Mouse (Mus musculus): Measurements from ENCODE around the gene Morc4. TPM values are rescaled to one million over a fixed set of nuclear protein-coding genes. Genes with fewer than 3 reads are reported as not detected.

Morc4 gene
- polyA plus RNA-seq, 1 experiment from 2014 or later: 8.4 TPM

GRCm38 (mm10) chrX:139780988-139781387 is 90.5 kb downstream of the Morc4 start:
- WGBS: 64% methylated on average over 3 of the region's 3 CpGs
- Histone ChIP-seq H3K4me1 (replicated peaks; ENCODE audit: control insufficient read depth, insufficient read depth, low read length) (no peaks in the 10 kb centered on the region), H3K4me3 (ENCODE audit: low read depth, low read length) (no peak overlapping the region), H3K27ac (ENCODE audit: low read depth, low read length) (no peak overlapping the region), H3K4me2 (ENCODE audit: low read depth, low read length, severe bottlenecking) (no peak overlapping the region), H3K27me3 (ENCODE audit: control insufficient read depth, insufficient read depth, low read length) (peaks cover 8% of the 10 kb centered on the region), H3K9me3 (ENCODE audit: control insufficient read depth, low read length) (no peaks in the 10 kb centered on the region), H3K36me3 (ENCODE audit: control insufficient read depth, insufficient read depth, low read length) (no peaks in the 10 kb centered on the region), H3K9ac (ENCODE audit: low read length) (no peak overlapping the region)
- ATAC-seq (replicated peaks; ENCODE audit: low FRiP score): no peak
- no peak for DNase-seq (ENCODE audit: low spot score)

- DNase-seq (ENCODE audit: low spot score) (no peak), ATAC-seq (replicated peaks; ENCODE audit: low FRiP score) (no peak)
- Histone ChIP-seq H3K27ac (ENCODE audit: low read depth, low read length) (no peak overlapping the region), H3K27me3 (ENCODE audit: control insufficient read depth, insufficient read depth, low read length) (peaks cover 8% of the 10 kb centered on the region), H3K4me3 (ENCODE audit: low read depth, low read length) (no peak overlapping the region), H3K4me2 (ENCODE audit: low read depth, low read length, severe bottlenecking) (no peak overlapping the region), H3K9me3 (ENCODE audit: control insufficient read depth, low read length) (no peaks in the 10 kb centered on the region), H3K36me3 (ENCODE audit: control insufficient read depth, insufficient read depth, low read length) (no peaks in the 10 kb centered on the region), H3K9ac (ENCODE audit: low read length) (no peak overlapping the region), H3K4me1 (replicated peaks; ENCODE audit: control insufficient read depth, insufficient read depth, low read length) (no peaks in the 10 kb centered on the region)
- WGBS: 84% methylated on average over 5 of the region's 5 CpGs
Observed at GRCm38 (mm10) chrX:139779401-139779800, 92.1 kb downstream of the Morc4 start.

- ATAC-seq (replicated peaks; ENCODE audit: low FRiP score) (no peak), DNase-seq (ENCODE audit: low spot score) (no peak)
- Histone ChIP-seq H3K27ac (ENCODE audit: low read depth, low read length) (no peak overlapping the region), H3K9ac (ENCODE audit: low read length) (no peak overlapping the region), H3K4me1 (replicated peaks; ENCODE audit: control insufficient read depth, insufficient read depth, low read length) (no peaks in the 10 kb centered on the region), H3K36me3 (ENCODE audit: control insufficient read depth, insufficient read depth, low read length) (no peaks in the 10 kb centered on the region), H3K9me3 (ENCODE audit: control insufficient read depth, low read length) (no peaks in the 10 kb centered on the region), H3K4me3 (ENCODE audit: low read depth, low read length) (no peak overlapping the region), H3K4me2 (ENCODE audit: low read depth, low read length, severe bottlenecking) (no peak overlapping the region), H3K27me3 (ENCODE audit: control insufficient read depth, insufficient read depth, low read length) (peaks cover 8% of the 10 kb centered on the region)
- WGBS: 65% methylated on average over 1 of the region's 1 CpGs
Observed at GRCm38 (mm10) chrX:139778886-139779285, 92.6 kb downstream of the Morc4 start.

- WGBS: 49% methylated on average over 4 of the region's 4 CpGs
Observed at GRCm38 (mm10) chrX:139777357-139777756, 94.1 kb downstream of the Morc4 start.

GRCm38 (mm10) chrX:139775084-139775612 is 96.3 kb downstream of the Morc4 start:
- no peaks in the 10 kb centered on the region for H3K4me1 ChIP-seq (replicated peaks; ENCODE audit: control insufficient read depth, insufficient read depth, low read length)
- no peak for ATAC-seq (replicated peaks; ENCODE audit: low FRiP score)
- no peak overlapping the region for H3K4me3 ChIP-seq (ENCODE audit: low read depth, low read length)
- no peak for DNase-seq (ENCODE audit: low spot score)
- H3K4me2 ChIP-seq (ENCODE audit: low read depth, low read length, severe bottlenecking): no peak overlapping the region
- H3K9me3 ChIP-seq (ENCODE audit: control insufficient read depth, low read length): no peaks in the 10 kb centered on the region
- 77% methylated on average over 7 of the region's 7 CpGs for WGBS
- H3K27me3 ChIP-seq (ENCODE audit: control insufficient read depth, insufficient read depth, low read length): peaks cover 2% of the 10 kb centered on the region; the same call in 1 of the 2 replicates
- H3K36me3 ChIP-seq (ENCODE audit: control insufficient read depth, insufficient read depth, low read length): no peaks in the 10 kb centered on the region
- H3K9ac ChIP-seq (ENCODE audit: low read length): no peak overlapping the region
- H3K27ac ChIP-seq (ENCODE audit: low read depth, low read length): no peak overlapping the region

More at GRCm38 (mm10) chrX:139777357-139777756, 94.1 kb downstream of the Morc4 start:
- Histone ChIP-seq H3K9ac (ENCODE audit: low read length) (no peak overlapping the region), H3K36me3 (ENCODE audit: control insufficient read depth, insufficient read depth, low read length) (no peaks in the 10 kb centered on the region), H3K4me1 (replicated peaks; ENCODE audit: control insufficient read depth, insufficient read depth, low read length) (no peaks in the 10 kb centered on the region), H3K27me3 (ENCODE audit: control insufficient read depth, insufficient read depth, low read length) (peaks cover 5% of the 10 kb centered on the region; the same call in 1 of the 2 replicates), H3K4me2 (ENCODE audit: low read depth, low read length, severe bottlenecking) (no peak overlapping the region), H3K9me3 (ENCODE audit: control insufficient read depth, low read length) (no peaks in the 10 kb centered on the region), H3K4me3 (ENCODE audit: low read depth, low read length) (no peak overlapping the region), H3K27ac (ENCODE audit: low read depth, low read length) (no peak overlapping the region)
- ATAC-seq (replicated peaks; ENCODE audit: low FRiP score) (no peak), DNase-seq (ENCODE audit: low spot score) (no peak)

GRCm38 (mm10) chrX:139774309-139775083 is 97.0 kb downstream of the Morc4 start:
- H3K4me3 ChIP-seq (ENCODE audit: low read depth, low read length): no peak overlapping the region
- H3K36me3 ChIP-seq (ENCODE audit: control insufficient read depth, insufficient read depth, low read length): no peaks in the 10 kb centered on the region
- peaks cover 2% of the 10 kb centered on the region; the same call in 1 of the 2 replicates for H3K27me3 ChIP-seq (ENCODE audit: control insufficient read depth, insufficient read depth, low read length)
- no peaks in the 10 kb centered on the region for H3K4me1 ChIP-seq (replicated peaks; ENCODE audit: control insufficient read depth, insufficient read depth, low read length)
- H3K9me3 ChIP-seq (ENCODE audit: control insufficient read depth, low read length): no peaks in the 10 kb centered on the region
- no peak overlapping the region for H3K4me2 ChIP-seq (ENCODE audit: low read depth, low read length, severe bottlenecking)
- ATAC-seq (replicated peaks; ENCODE audit: low FRiP score): no peak
- 30% methylated on average over 18 of the region's 18 CpGs for WGBS
- H3K27ac ChIP-seq (ENCODE audit: low read depth, low read length): no peak overlapping the region
- H3K9ac ChIP-seq (ENCODE audit: low read length): no peak overlapping the region
- peak; percentile 68 for DNase-seq (ENCODE audit: low spot score)

Other genes with a start within 250 kb of the Morc4 start
- 0.56 and 1.2 TPM in 2 replicates for gene Tbc1d8b, start 186.7 kb downstream of the Morc4 start, polyA plus RNA-seq (2014; fragmentation: Nextera tagmentation; extraction: Ambion mirVana)
- gene Gm15013, start 157.2 kb downstream of the Morc4 start, polyA plus RNA-seq (2014; fragmentation: Nextera tagmentation; extraction: Ambion mirVana): not detected in 2 replicates
- gene Ripply1, start 89.3 kb downstream of the Morc4 start, polyA plus RNA-seq (2014; fragmentation: Nextera tagmentation; extraction: Ambion mirVana): not detected in 2 replicates
- gene Cldn2, start 70.8 kb downstream of the Morc4 start, polyA plus RNA-seq (2014; fragmentation: Nextera tagmentation; extraction: Ambion mirVana): 0.05 TPM in 1 of 2 replicates, not detected in the other
- gene Rbm41, start 126.9 kb upstream of the Morc4 start, polyA plus RNA-seq (2014; fragmentation: Nextera tagmentation; extraction: Ambion mirVana): 9.3 and 10.0 TPM in 2 replicates
- gene Nup62cl, start 191.0 kb upstream of the Morc4 start, polyA plus RNA-seq (2014; fragmentation: Nextera tagmentation; extraction: Ambion mirVana): 1.2 and 1.5 TPM in 2 replicates
- gene Pih1h3b, start 191.2 kb upstream of the Morc4 start, polyA plus RNA-seq (2014; fragmentation: Nextera tagmentation; extraction: Ambion mirVana): not detected in 2 replicates